Mouse (Mus musculus) adrenal gland, adult 18-20 months (tissue): Measurements from ENCODE around the gene Slc50a1. TPM values are rescaled to one million over a fixed set of nuclear protein-coding genes. Genes with fewer than 3 reads are reported as not detected.

ENCODE experiments used
- DNase-seq, 2 experiments: peaks; one replicate each; pipeline ENCODE4 v3.0.0; 2021 to 2022; ENCODE audit warnings: low spot score in 2 of 2
- total RNA-seq, 2 experiments: library from RNA; stranded (reverse); gene quantifications; 1 replicate in 1 of 2; 2 replicates in 1 of 2; pipeline ENCODE4 v1.2.3; 2021

Slc50a1 gene
- total RNA-seq, 2 experiments from 2014 or later = 40.9 to 52.4 TPM

DNA sequence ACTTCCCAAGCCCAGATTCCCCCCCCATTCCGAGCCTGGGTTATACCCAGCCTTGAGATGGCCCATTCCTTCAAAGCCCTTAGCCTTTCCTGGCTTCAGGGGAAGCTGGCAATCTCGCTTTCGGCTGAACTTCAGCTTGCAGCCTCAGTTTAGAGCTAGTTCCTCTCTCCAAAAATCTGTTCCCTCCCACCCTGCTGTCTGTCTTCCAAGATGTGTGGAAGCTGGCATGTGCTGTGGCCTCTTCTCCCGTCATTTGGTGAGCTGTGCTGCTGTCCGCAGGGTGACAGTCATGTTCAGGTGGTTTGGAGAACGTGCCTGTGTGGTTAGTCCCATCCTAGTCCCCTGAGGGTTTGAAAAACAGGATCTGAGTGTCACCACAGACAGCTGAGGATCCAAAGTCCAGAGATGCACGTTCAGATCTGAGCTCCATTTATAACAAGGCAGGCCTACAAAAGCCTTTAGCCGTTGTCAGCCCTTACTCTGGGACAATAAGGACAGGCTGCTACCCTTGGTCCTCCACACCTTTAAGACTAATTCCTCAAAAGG, 25.4 kb upstream of the Slc50a1 start:
- DNase-seq = no peak

DNA sequence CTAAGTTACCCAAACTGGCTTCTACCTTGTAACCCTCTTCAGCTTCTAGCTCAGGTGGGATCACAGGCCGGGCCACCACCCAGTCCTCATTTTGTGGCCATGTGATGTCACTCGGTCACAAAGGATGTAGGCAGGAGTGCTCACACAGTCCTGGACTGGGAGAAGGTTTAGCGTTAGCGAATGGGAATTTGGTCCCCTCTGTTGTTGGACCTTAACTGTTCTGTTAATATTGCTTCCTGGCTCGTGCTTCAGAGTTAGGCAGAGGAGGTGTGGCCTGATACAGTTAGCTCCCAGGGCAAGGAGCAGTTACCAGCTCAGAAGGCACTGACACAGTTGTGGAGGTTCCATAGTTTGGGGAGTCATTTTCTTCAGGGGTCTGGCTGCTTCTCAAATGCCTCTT, 23.8 kb upstream of the Slc50a1 start:
- DNase-seq = no peak

DNA sequence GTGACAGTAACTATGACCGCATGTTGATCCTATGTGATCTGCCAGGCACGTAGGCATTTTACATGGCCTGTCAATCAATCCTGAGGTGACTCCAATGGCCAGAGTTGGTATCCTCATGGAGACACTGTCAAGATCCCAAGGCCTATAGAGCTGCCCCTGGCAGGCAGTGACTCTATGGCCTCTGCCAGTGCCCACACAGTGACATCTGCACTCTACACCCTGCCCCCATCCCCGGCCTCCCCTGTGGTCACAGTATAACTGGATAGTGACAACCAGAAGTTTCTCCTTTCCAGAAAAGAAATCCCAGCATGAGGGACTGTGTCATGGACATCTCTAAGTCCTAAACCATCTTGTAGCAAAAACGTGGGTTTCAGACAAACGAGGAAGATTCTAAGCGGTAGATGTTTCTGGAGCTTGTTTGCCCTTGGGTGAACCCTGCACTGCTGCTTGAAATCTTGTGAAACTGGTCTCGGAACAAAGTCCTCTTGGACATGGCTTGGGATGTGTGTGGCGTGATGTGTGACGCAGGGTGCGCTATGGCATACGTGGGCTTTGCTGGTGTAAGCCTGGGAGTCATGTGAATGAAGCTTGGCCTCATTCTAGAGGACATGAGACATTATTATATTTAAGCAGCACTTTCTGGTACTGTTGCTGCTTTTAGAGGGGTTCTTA, 23.0 kb upstream of the Slc50a1 start:
- no peak for DNase-seq

DNA sequence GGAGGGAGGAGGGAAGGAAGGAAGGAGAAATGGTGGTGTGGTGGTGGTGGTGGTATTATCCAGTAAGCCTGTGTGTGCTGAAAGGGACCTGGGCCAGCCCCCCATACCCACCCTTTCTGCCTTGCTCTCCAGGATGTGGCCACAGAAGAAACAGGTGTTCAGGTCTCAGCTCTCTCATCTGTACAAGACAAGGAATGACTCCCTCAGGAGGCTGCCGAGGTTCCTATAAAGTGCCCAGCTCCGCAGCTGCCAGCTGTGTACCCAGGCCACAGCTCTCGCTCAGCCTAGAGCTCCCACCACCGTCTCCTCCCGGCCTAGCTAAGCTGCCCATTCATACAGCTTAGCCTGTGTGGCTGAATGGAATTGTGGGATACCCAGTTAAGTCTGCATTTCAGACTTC, 21.9 kb upstream of the Slc50a1 start:
- no peak for DNase-seq

DNA sequence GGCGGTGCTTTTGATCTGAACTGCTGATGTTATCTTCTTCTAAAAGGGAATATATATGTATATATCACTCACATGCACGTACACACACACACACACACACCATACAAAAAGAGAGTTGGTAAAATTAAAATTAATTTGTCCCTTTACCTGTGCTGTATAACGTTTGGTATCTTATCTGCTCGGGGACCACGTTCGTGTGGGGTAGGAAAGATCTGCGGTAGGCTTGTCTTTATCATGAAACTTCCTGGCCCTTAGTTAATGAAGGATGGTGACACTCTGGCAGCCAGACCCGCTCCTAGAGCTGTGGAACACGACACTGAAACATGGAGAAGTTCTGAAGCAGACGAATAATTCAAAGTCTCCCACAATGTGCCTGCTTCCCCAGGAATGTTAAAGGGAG, 21.5 kb upstream of the Slc50a1 start:
- DNase-seq = no peak

DNA sequence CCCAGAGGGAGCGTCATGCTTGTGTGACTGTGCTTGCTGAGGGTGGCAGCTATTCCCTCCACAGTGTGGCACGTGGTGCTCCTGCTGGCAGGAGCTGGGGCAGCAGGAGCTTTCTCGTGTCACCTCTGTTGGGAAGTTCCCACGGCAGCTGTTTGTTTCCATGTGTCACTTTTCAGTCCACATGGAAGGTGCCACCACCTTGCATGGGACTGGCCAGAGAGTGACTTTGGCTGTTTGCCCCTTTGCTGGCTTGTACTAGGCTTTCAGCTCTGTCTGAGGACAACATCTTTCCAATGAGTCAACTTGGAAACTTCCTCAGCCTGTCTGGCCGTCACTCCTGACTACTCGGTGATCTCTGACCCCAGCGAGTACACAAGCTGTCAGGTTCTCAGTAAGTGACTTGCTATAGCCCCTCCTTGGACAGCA, 18.1 kb upstream of the Slc50a1 start:
- DNase-seq = no peak

DNA sequence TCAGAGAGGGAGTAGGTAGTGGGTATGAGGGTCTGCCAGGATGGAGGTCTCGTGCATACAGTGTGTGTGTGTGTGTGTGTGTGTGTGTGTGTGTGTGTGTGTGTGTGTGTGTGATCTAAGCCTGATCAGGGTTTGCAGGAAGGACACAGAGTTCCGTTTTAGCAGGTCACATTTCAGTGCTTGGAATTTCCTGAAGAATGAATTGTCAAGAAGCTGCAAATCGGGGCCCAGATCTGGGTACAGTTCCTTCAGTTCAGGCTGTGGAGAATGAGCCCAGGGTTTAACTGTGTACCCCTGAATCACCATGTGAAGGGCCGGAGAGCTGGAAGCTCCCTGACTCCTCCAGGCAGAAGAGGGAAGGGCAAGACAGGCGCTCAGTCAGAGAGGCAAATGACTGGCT, 16.9 kb upstream of the Slc50a1 start:
- DNase-seq = no peak

DNA sequence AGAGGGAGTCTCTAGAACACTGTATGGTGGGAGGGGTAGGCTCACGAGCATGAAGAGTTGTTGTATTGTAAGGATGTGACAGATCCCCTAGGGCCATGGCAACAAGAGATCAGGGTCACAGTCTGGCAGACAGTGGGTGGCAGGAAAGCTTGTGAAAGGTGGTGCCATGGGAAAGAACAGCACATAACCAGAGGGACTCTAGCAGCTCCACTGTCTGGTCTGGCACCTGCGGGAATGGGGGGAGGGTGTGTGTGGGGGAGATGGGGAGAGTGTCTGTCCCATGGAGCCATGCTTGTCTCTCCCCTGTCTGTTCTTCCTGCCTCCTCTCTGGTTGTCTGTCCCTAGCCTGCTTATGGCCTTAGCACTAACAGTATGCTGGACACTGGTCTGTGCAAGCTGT, 15.2 kb upstream of the Slc50a1 start:
- DNase-seq = no peak

DNA sequence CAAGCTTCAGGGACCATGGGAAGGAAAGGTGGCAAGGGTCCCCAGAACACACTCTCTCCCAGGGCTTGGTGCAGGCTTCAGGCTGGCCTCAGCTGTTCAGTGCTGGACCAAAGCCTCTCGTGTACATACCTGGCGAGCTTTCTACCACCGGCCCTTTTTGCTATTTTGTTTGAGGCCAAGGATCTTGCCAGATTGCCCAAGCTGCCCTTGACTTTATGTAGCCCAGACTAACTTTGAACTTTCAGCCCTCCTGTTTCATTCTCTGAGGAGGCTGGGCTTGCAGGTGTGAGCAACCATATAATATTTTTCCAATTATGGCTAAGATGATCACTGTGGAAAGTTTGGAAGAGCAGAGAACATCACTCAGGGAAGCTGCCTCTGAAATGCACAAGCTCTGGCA, 13.9 kb upstream of the Slc50a1 start:
- no peak for DNase-seq

DNA sequence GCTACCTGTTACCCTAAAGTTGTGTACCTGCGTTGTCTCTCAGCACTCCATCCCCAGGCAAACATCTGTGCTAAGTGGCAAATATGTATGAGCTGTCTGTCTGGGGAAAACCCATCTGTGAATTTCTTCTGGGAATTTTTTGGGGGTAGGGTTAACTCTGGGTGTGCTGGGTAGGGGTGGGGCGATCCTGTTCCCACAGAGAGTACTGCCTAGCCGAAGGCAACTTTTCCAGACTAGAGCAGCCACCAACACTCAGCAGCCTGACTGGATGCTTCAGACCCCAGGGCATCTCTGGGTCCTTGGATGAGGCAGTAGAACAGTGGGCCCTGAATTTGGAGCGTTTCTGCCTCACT, 11.9 kb upstream of the Slc50a1 start:
- DNase-seq = no peak

DNA sequence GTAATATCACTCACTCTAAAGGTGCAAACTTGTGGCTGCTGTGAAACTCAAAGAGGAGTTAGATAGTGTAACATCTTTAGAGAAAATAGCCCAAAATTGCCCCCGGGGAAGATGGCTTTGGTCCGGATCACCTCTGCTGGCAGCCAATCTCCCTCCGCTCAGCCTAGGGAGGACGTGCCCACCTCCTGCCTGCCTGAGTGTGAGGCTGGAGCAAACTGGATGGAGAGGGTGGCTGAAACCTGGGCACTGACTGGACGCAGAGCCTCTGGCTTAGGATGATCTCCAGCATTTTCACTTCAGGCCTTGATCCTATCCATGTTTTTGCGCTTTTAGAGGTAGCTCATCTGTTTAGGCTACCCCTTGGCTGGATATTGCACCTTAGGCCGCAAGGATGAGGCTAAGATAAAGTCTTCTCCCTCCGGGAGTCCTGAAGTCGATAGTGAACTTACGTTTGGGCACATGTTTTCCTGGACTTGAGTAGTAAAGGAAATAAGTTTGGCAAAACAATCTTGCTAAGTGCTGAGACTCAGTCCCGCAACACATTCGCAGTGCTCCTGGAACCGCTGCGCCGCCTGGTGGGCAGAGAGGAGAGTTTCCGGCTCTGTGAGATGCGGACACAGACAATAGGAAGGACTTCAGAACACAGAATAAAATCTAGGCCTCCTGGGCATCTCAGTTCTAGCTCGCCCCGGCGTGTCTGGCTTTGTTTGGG, 11.4 kb upstream of the Slc50a1 start:
- DNase-seq = peak; percentile 83 to 91

DNA sequence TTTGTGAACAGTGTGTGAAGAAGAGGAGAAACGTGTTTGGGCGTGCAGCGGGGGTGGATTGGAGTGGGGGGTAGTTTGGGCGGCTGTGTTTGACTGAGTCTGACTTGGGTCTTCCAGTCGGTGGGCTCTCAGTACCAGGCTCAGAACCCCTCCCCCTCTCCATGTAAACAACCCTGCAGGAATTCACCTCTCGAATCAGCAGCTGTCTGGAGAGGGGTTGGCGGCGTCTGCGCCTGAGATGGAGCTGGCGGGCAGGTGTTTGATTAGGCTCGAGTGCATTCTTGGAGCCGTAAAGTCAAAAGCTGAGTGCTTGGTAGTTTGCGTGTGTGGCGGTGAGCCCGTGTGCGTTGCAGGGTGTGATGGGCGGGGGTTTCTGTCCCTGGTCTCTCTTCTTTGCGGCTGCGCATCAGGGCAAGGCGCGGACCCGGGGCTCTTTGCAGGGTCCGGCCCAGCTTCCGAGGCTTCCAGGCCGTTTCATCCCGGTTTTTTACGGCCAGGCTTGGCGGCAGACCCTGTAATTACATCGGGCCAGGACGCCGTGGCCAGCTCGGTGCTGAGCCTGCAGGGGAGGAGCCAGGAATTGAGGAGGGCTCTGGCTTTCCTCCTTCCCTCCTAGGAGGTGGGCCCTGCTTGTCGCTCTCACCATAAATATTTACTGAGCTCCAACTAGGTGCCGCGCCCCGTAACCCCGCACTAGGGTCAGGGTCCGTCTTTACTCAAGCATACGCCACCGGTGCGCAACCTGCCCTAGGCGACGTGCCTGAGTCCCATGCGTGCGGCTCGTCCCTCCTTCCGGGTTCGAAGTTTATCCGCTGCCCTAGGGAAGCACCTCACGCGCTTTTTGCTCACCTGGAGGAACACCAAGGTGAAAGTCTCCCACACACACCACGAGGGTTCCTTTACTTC, 10.5 kb upstream of the Slc50a1 start, which contains the start of gene Efna1:
Efna1 (minus strand) TSS at position 537 of the 906 bp plus-strand sequence.
- peak; percentile 34 to 55 for DNase-seq

DNA sequence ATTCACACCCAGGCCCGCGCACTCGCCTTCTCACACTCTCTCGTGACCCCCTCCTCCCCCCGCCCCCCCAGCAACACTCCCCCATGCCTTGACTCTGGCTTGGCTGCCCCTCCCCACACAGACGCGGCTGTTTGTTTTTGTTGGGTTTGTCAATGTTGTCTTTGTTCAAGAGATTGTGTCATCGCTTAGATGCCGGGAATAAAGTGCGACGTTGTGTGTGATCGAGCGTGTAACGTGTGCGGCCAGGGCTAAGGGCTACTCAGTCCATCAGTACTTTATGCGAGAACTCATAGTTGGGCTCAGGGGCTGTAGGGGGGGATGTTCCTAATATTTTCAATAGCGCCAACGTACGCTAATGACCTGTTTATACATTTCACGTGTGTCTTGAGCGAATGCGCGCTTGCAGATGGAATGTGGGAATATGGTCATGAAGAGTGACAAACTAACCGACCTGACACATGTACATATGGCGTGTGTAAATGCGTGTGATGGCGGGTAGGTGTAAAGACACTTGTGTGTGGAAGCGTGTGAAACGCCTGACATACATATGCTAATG, 9.8 kb upstream of the Slc50a1 start:
- DNase-seq = no peak

DNA sequence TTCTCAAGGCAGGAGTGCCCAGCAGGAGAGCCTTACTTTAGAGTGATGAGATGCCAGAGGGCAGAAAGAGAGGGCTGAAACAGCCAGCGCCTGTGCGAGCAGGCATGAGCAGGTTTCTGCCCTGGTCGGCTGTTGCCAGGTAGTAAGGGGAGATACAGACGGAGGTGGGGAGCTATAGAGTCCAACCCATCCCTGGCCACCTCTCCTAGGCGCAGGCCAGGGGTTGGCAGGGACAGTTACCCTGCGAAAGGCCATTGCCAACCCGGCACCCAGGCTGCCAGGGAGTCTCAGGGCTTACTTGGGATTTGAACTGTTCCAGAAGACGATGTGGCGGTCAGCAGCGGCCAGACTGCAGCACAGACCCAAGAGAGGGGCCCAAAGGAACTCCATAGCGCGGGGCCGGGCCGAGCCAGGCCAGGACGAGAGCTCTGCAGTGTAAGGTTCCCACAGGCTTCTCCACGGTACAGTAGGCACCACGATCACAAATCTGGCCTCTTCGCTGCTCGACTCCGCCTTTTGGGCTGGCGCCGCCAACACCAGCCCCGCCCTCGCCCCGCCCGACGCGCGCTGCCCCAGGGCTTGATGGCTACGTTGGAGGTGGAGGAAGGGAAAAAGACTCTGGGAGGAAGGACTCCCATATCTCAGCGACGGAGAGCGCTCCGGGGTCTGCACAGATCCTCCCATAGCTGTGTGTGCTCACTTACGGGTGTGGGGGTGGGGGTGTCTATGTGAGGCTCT, 9.0 kb upstream of the Slc50a1 start:
- peak; percentile 78 to 84 for DNase-seq

DNA sequence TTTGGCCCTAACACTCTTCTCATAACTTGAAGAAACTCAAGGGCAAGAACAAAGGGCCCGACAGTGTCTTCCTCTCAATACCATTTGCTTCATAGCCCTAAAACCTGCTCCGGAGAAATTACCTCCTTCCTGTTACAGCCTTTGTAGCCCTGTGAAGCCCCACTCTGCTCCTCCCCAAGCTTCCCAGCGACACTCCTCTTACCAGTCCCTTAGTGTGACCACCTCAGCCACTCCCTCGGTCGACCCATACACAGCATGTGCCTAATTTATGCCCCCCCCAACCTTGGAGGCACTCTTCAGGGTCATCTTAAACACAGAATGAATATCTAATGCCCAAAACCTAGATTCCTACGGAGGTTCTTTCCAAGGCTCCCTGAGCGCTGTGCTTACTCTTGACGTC, 8.3 kb upstream of the Slc50a1 start:
- no peak for DNase-seq

DNA sequence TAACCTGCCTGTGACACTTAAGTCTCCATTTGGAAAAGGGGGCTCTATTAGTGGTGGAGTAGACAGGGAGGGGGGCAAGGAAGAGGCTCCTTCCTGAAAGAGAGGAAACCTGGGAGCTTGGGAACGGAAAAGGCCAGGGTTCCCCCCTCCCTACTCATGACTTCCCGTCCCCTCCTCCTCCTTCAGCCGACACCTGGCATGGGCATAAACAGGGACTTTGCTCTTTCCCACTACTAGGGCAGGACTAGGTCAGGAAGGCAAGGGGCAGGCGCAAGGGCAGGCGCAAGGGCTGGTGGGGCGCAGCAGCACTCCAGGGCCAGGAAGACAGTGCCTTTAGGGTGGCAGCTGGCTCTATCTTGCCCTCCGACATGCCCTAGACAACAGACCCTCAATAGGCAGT, 7.7 kb upstream of the Slc50a1 start:
- DNase-seq = peak in 1 of 2 experiments; percentile 14

DNA sequence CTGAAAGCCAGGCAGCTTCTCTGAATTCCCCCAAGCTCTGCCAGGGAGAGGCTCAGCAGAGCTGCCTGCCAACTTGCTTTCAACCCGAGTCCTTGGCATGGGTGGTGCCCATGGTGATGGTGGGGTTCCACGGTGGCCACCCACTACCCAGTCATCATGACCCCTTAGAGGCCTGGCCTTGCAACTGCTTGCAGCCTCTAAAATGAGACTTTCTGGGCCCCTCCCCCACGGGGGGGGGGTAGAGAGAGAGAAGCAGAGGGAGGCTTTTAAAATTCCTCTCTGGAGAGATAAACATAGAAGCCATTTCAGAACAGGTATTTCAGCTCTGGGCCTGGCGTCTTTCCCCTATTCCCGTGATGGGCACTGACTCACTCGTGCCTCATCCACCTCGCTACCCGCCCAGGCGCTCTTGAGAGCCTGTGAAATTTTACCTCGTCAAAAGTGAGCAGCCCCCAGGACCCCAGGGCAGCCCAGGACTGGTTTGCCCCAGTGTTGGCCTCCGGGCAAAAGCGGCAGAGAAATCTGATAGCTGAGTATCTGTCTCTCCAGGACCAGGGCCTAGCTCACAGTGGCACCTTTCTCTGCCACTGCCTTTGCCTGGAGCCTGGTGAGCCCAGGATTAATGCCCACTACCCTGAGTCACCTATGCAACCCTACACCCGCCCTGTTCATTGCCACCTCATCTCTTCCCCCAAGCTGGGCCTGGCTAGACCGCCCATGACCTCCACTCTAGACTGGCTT, 7.1 kb upstream of the Slc50a1 start:
- DNase-seq = no peak

DNA sequence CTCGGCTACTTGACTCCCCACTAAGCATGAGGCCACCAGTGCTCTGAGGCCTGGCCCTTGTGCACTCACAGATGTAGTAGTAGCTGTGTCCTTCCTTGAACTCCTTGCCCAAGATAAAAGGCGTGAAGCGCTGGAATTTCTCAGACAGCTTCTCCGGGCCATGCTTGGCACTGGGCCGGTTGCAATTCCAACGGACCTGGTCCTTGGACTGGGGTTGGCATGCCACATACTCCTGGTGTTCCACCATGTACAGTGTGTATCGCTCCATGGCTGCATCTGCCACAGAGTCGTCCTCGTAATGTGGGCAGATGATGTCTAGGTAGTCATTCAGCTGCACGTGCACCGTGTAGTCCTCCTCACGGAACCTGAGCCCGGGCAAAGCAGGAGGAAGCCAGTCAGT, 5.7 kb upstream of the Slc50a1 start:
- DNase-seq = no peak

DNA sequence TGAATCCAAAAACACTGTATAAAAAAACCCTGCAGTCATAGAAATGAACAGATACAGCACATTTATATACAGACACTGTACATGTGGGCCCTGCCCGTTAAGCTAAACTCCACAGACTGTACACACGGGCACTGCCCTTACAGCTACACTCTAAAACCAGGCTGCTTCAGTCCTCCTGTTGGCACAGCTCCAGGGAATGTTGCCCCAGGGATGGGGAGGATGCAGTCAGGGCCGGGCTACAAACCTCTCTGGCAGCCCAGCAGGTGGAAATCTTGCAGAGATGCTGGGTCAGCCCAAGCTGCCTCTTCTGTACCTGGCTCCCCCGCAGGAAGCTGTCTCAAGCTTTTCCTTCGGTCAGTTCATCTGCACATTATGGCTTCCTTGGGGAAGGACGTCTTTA, 1.4 kb upstream of the Slc50a1 start:
- DNase-seq = no peak

DNA sequence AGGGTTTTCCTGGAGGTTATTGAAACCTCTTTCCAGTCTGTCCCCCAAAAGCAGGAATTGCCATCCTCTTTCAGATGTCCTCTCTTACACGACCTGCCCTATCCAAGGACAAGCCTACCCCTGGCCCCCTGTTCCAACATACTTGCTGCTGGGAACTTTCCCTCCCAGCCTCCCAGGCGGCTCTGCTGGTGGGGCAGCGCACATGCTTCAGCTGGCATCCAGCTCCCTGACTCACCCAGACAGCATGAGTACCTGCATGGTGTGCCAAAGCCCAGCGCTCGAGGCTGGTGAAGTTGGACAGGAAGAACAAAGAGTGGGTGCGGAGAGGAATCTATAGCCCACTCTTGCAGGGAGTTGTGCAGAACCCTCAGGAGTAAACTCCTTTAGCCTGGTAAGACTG, 521 bp upstream of the Slc50a1 start:
- peak; percentile 47 to 49 for DNase-seq
